Mouse (Mus musculus) neural tube, embryonic 13.5 days (tissue): ENCODE measurements around the gene Bcl11a. TPM values are rescaled to one million over a fixed set of nuclear protein-coding genes. Genes with fewer than 3 reads are reported as not detected.

Experiments
- ATAC-seq: fragments of 200-750 bp; cut with Nextera tagmentation; 2 replicates; pipeline ENCODE4 v1.8.0; 2017; ENCODE audit warnings: low read depth, mild to moderate bottlenecking, moderate TSS enrichment, moderate library complexity
- H3K27ac ChIP-seq: fragments of 300-500 bp; sonication (generic); replicated peaks from 2 replicates; pipeline ENCODE4 v1.5.1; 2015; ENCODE audit warnings: moderate library complexity, mild to moderate bottlenecking, inconsistent platforms
- H3K27me3 ChIP-seq: fragments of 300-500 bp; sonication (generic); 2 replicates; pipeline ENCODE4 v1.6.1; 2015; ENCODE audit warnings: mild to moderate bottlenecking, inconsistent platforms
- H3K36me3 ChIP-seq: fragments of 300-500 bp; sonication (generic); 2 replicates; pipeline ENCODE4 v1.6.1; 2015; ENCODE audit warnings: mild to moderate bottlenecking, inconsistent platforms
- H3K4me1 ChIP-seq: fragments of 300-500 bp; sonication (generic); replicated peaks from 2 replicates; pipeline ENCODE4 v1.6.1; 2015; ENCODE audit warnings: inconsistent platforms
- H3K4me2 ChIP-seq: fragments of 300-500 bp; sonication (generic); 2 replicates; pipeline ENCODE4 v1.6.1; 2015; ENCODE audit warnings: inconsistent platforms, mild to moderate bottlenecking, moderate library complexity
- H3K4me3 ChIP-seq: fragments of 300-500 bp; sonication (generic); 2 replicates; pipeline ENCODE4 v1.5.1; 2015; ENCODE audit warnings: mild to moderate bottlenecking, inconsistent platforms
- H3K9ac ChIP-seq: fragments of 300-500 bp; sonication (generic); 2 replicates; pipeline ENCODE4 v1.6.1; 2015; ENCODE audit warnings: moderate library complexity, mild to moderate bottlenecking, inconsistent platforms
- H3K9me3 ChIP-seq: fragments of 300-500 bp; sonication (generic); 2 replicates; pipeline ENCODE4 v1.6.1; 2016; ENCODE audit warnings: inconsistent platforms
- WGBS: fragments of 180-500 bp; shearing (Covaris S2); methylation state at CpG from one replicate; pipeline ENCODE4 v1.1.7; 2015; 5-methylcytosine and 5-hydroxymethylcytosine counted together
- polyA plus RNA-seq: library from polyadenylated mRNA; unstranded; fragments of >200 nt; fragmentation: Nextera tagmentation; extraction: Ambion mirVana; gene quantifications from 2 replicates; pipeline ENCODE4 v1.2.1, GENCODE M21; 2015

Bcl11a gene
- polyA plus RNA-seq, 1 experiment from 2014 or later: 125 TPM

- Histone ChIP-seq H3K9ac (no peak overlapping the region), H3K36me3 (no peaks in the 10 kb centered on the region), H3K9me3 (no peaks in the 10 kb centered on the region), H3K27me3 (no peaks in the 10 kb centered on the region; the same call in 1 of the 2 replicates), H3K4me1 (peaks cover 13% of the 10 kb centered on the region; the same call in 1 of the 2 replicates), H3K4me3 (no peak overlapping the region), H3K27ac (no peak overlapping the region), H3K4me2 (no peak overlapping the region)
- WGBS: 21% methylated on average over 7 of the region's 7 CpGs
- no peak for ATAC-seq
These were observed 124.9 kb downstream of the Bcl11a start for GRCm38 (mm10) chr11:24202641-24203361.

GRCm38 (mm10) chr11:24203489-24203888 is 125.6 kb downstream of the Bcl11a start:
- no peaks in the 10 kb centered on the region for H3K36me3 ChIP-seq
- H3K27me3 ChIP-seq: no peaks in the 10 kb centered on the region; the same call in 1 of the 2 replicates
- H3K9me3 ChIP-seq: no peaks in the 10 kb centered on the region
- peaks cover 13% of the 10 kb centered on the region; the same call in 1 of the 2 replicates for H3K4me1 ChIP-seq
- no peak overlapping the region for H3K9ac ChIP-seq
- WGBS: 100% methylated on average over 1 of the region's 1 CpGs
- no peak overlapping the region for H3K4me3 ChIP-seq
- no peak for ATAC-seq
- no peak overlapping the region for H3K27ac ChIP-seq
- no peak overlapping the region for H3K4me2 ChIP-seq

GRCm38 (mm10) chr11:24208951-24209351 is 131.1 kb downstream of the Bcl11a start:
- no peak; the same call in 1 of the 2 replicates for ATAC-seq
- H3K4me1 ChIP-seq: peaks cover 5% of the 10 kb centered on the region; the same call in 1 of the 2 replicates
- H3K4me2 ChIP-seq: no peak overlapping the region
- H3K27ac ChIP-seq: no peak overlapping the region
- H3K36me3 ChIP-seq: no peaks in the 10 kb centered on the region
- 58% methylated on average over 6 of the region's 6 CpGs for WGBS
- H3K9me3 ChIP-seq: no peaks in the 10 kb centered on the region
- H3K4me3 ChIP-seq: no peak overlapping the region
- H3K27me3 ChIP-seq: no peaks in the 10 kb centered on the region
- H3K9ac ChIP-seq: no peak overlapping the region

- Histone ChIP-seq H3K4me3 (no peak overlapping the region), H3K9me3 (no peaks in the 10 kb centered on the region), H3K9ac (no peak overlapping the region), H3K27me3 (no peaks in the 10 kb centered on the region), H3K4me1 (peaks cover 5% of the 10 kb centered on the region; the same call in 1 of the 2 replicates), H3K4me2 (no peak overlapping the region), H3K36me3 (no peaks in the 10 kb centered on the region), H3K27ac (no peak overlapping the region)
- ATAC-seq: no peak
- WGBS: 69% methylated on average over 3 of the region's 3 CpGs
These were observed 136.8 kb downstream of the Bcl11a start for GRCm38 (mm10) chr11:24214509-24215134.

- WGBS: 91% methylated on average over 6 of the region's 6 CpGs
- H3K9ac ChIP-seq: no peak overlapping the region
- ATAC-seq: no peak
These were observed 140.0 kb downstream of the Bcl11a start for GRCm38 (mm10) chr11:24217741-24218333.

GRCm38 (mm10) chr11:24221601-24222307 is 143.9 kb downstream of the Bcl11a start:
- H3K4me2 ChIP-seq: no peak overlapping the region
- ATAC-seq: no peak
- 0 out of 2 replicates have a peak, but pooled peaks cover 2% of the 10 kb centered on the region for H3K27me3 ChIP-seq
- H3K27ac ChIP-seq: no peak overlapping the region
- H3K9ac ChIP-seq: no peak overlapping the region
- H3K36me3 ChIP-seq: no peaks in the 10 kb centered on the region
- H3K4me3 ChIP-seq: no peak overlapping the region
- no peaks in the 10 kb centered on the region for H3K9me3 ChIP-seq
- WGBS: 86% methylated on average over 4 of the region's 4 CpGs
- no peaks in the 10 kb centered on the region for H3K4me1 ChIP-seq

More at GRCm38 (mm10) chr11:24217741-24218333, 140.0 kb downstream of the Bcl11a start:
- H3K4me1 ChIP-seq: no peaks in the 10 kb centered on the region
- no peaks in the 10 kb centered on the region for H3K27me3 ChIP-seq
- H3K27ac ChIP-seq: no peak overlapping the region
- H3K4me2 ChIP-seq: no peak overlapping the region
- H3K9me3 ChIP-seq: no peaks in the 10 kb centered on the region
- no peak overlapping the region for H3K4me3 ChIP-seq
- no peaks in the 10 kb centered on the region for H3K36me3 ChIP-seq

Other genes with a start within 250 kb of the Bcl11a start
- gene Papolg, start 182.8 kb upstream of the Bcl11a start, polyA plus RNA-seq: 19.5 and 24.0 TPM in 2 replicates
- not detected in 2 replicates for gene A830031A19Rik, start 3.0 kb upstream of the Bcl11a start, polyA plus RNA-seq